24 mouse cellular contexts compared by ENCODE assay signal in genomic region chr9:98667072-98667471, GRCm38 (mm10).
"Had no signal": no experiment of that assay in that cellular context is flagged by ENCODE, and none has a peak within 500 bp of the region (broad histone marks: within the 10 kb centered on the region; RNA-seq: fewer than 3 reads in every experiment).

No protein-coding gene starts in this region.

- H3K4me3 ChIP-seq: limb, embryonic 10.5 days; limb, embryonic 13.5 days; liver, embryonic 12.5 days; liver, embryonic 15.5 days; lung, embryonic 15.5 days; megakaryocyte, embryonic 14.5 days; midbrain, embryonic 10.5 days; midbrain, embryonic 15.5 days; myocyte; neural tube, embryonic 13.5 days had no signal

- H3K27me3 ChIP-seq: limb, embryonic 13.5 days; liver, embryonic 12.5 days; liver, embryonic 15.5 days; lung, embryonic 15.5 days; midbrain, embryonic 15.5 days; neural tube, embryonic 13.5 days had no signal

- H3K4me2 ChIP-seq: limb, embryonic 13.5 days; liver, embryonic 12.5 days; liver, embryonic 15.5 days; lung, embryonic 15.5 days; midbrain, embryonic 15.5 days; neural tube, embryonic 13.5 days had no signal

- H3K9me3 ChIP-seq: limb, embryonic 10.5 days; limb, embryonic 13.5 days; liver, embryonic 12.5 days; liver, embryonic 15.5 days; lung, embryonic 15.5 days; megakaryocyte, embryonic 14.5 days; midbrain, embryonic 10.5 days; midbrain, embryonic 15.5 days; neural tube, embryonic 13.5 days had no signal

- H3K9ac ChIP-seq: limb, embryonic 13.5 days; liver, embryonic 12.5 days; liver, embryonic 15.5 days; lung, embryonic 15.5 days; midbrain, embryonic 15.5 days; neural tube, embryonic 13.5 days had no signal

- H3K27ac ChIP-seq: hindbrain, postnatal 0 days; limb, embryonic 10.5 days; limb, embryonic 13.5 days; liver, embryonic 12.5 days; liver, embryonic 15.5 days; lung, embryonic 15.5 days; midbrain, embryonic 10.5 days; midbrain, embryonic 15.5 days; neural tube, embryonic 13.5 days had no signal

- H3K36me3 ChIP-seq: limb, embryonic 10.5 days; limb, embryonic 13.5 days; liver, embryonic 12.5 days; liver, embryonic 15.5 days; lung, embryonic 15.5 days; midbrain, embryonic 10.5 days; midbrain, embryonic 15.5 days; neural tube, embryonic 13.5 days had no signal

- ATAC-seq: hindbrain, postnatal 0 days; inflammation-experienced regulatory T-cells, adult 6 months; liver, embryonic 12.5 days; midbrain, embryonic 15.5 days had no signal

- H3K4me1 ChIP-seq: limb, embryonic 13.5 days; liver, embryonic 12.5 days; liver, embryonic 15.5 days; lung, embryonic 15.5 days; megakaryocyte, embryonic 14.5 days; midbrain, embryonic 15.5 days; neural tube, embryonic 13.5 days had no signal

- DNase-seq: kidney, adult 18-20 months; kidney, adult 9 months; kidney, postnatal 14 days; kidney, postnatal 4 days; liver; lung, adult 18-20 months; lung, postnatal 10 days; lung, postnatal 36 days; right cerebral cortex, adult 18-20 months; right cerebral cortex, postnatal 14 days; spleen, adult 18-20 months; thymus, postnatal 25 days had no signal
